Comparison of ENCODE assay signal across 8 mouse cellular contexts in the genomic region with DNA sequence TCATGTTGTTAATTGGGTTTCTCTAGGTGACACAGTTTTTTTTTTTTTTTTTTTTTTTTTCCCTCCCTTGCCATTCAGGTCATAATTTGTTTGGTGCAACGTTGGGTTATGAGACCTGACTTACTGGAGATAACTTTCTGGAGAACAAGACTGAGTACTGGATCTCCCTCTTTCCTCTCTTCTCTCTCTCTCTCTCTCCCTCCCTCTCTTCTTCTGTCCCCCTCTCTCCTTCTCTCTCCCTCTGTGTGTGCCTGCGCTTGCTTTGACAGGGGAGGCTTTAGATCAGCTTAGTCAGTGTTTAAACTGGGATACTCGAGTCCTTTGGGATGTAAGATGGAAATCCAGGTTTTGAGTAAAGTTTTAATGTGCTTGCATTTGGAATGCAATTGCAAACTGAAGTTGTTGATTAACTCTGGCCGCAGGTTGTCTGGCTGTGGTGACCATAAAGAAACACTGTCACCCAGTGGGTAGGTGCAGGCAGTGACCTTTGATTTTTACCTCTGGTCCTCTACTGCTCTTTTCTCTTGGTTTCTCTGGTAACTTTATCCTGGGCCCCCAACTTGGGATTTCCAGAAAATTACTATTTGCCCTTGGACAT. TPM values are rescaled to one million over a fixed set of nuclear protein-coding genes. Genes with fewer than 3 reads are reported as not detected.
DNase-seq lines count a peak whose midpoint lies in the region; ATAC-seq lines count a peak whose summit lies in the region.

No protein-coding gene starts in this region.

- H3K36me3 ChIP-seq in forebrain, embryonic 14.5 days (ENCODE audit: control insufficient read depth, insufficient read depth, low read length): no peaks in the 10 kb centered on the region; the same call in 1 of the 2 replicates
- H3K36me3 ChIP-seq in neural tube, embryonic 14.5 days (ENCODE audit: control insufficient read depth, insufficient read depth, low read length): no peaks in the 10 kb centered on the region

- H3K4me3 ChIP-seq in forebrain, embryonic 14.5 days (ENCODE audit: low read depth, low read length): peak overlapping the region; percentile 91
- H3K4me3 ChIP-seq in neural tube, embryonic 14.5 days (ENCODE audit: low read depth, low read length): peak overlapping the region; percentile 92

- 36% methylated on average over 4 of the region's 4 CpGs for WGBS in forebrain, embryonic 14.5 days
- 33% methylated on average over 4 of the region's 4 CpGs for WGBS in neural tube, embryonic 14.5 days

- no peaks in the 10 kb centered on the region for H3K9me3 ChIP-seq in forebrain, embryonic 14.5 days (replicated peaks; ENCODE audit: control insufficient read depth, low read length)
- H3K9me3 ChIP-seq in neural tube, embryonic 14.5 days (ENCODE audit: control insufficient read depth, low read length): no peaks in the 10 kb centered on the region

- H3K4me1 ChIP-seq in forebrain, embryonic 14.5 days (ENCODE audit: control insufficient read depth, insufficient read depth, low read length): peaks cover 9% of the 10 kb centered on the region; the same call in 1 of the 2 replicates
- H3K4me1 ChIP-seq in neural tube, embryonic 14.5 days (ENCODE audit: control insufficient read depth, insufficient read depth, low read length): peaks cover 31% of the 10 kb centered on the region

- no peaks in the 10 kb centered on the region for H3K27me3 ChIP-seq in forebrain, embryonic 14.5 days (replicated peaks; ENCODE audit: control insufficient read depth, insufficient read depth, low read length)
- H3K27me3 ChIP-seq in neural tube, embryonic 14.5 days (ENCODE audit: control insufficient read depth, insufficient read depth, low read length): no peaks in the 10 kb centered on the region

- ATAC-seq in forebrain, embryonic 14.5 days: no peak
- ATAC-seq in neural tube, embryonic 14.5 days (ENCODE audit: low read depth): no peak

- peak overlapping the region; percentile 86 for H3K4me2 ChIP-seq in forebrain, embryonic 14.5 days (ENCODE audit: low read length)
- H3K4me2 ChIP-seq in neural tube, embryonic 14.5 days (ENCODE audit: low read depth, low read length): peak overlapping the region; percentile 90

- DNase-seq in kidney, adult 11 months: peak; percentile 78
- no peak for DNase-seq in kidney, postnatal 10 days
- DNase-seq in forebrain, embryonic 14.5 days (ENCODE audit: low spot score): no peak
- DNase-seq in kidney, postnatal 36 days: peak; percentile 62 to 81
- DNase-seq in ovary, postnatal 14 days (ENCODE audit: low spot score): no peak
- no peak for DNase-seq in embryo, embryonic 10.5 days (ENCODE audit: low spot score)
- no peak for DNase-seq in layer of hippocampus, postnatal 36 days

- H3K9ac ChIP-seq in forebrain, embryonic 14.5 days (ENCODE audit: low read length): peak overlapping the region; percentile 92; the same call in 1 of the 2 replicates
- H3K9ac ChIP-seq in neural tube, embryonic 14.5 days (replicated peaks; ENCODE audit: low read depth, low read length): 0 out of 2 replicates have a peak overlapping the region, but pooled peaks have one; percentile 90

- H3K27ac ChIP-seq in forebrain, embryonic 14.5 days (ENCODE audit: low read depth, low read length): no peak overlapping the region
- no peak overlapping the region for H3K27ac ChIP-seq in neural tube, embryonic 14.5 days (ENCODE audit: low read depth, low read length)

RNA-seq across cellular contexts. Expression of a gene that starts 1.7 kb away (rescaled TPM):
- polyA plus RNA-seq in forebrain, embryonic 14.5 days (2014; fragmentation: Nextera tagmentation; extraction: Ambion mirVana): 10.4 and 13.6 TPM in 2 replicates
- 20.2 and 22.0 TPM in 2 replicates for polyA plus RNA-seq in neural tube, embryonic 14.5 days (2014; fragmentation: Nextera tagmentation; extraction: Ambion mirVana)
- total RNA-seq in layer of hippocampus, postnatal 36 days (2021): 100 to 1,000 TPM; 448 to 494 TPM

RNA-seq across cellular contexts. Expression of a gene that starts 24.5 kb away (rescaled TPM):
- polyA plus RNA-seq in forebrain, embryonic 14.5 days (2014; fragmentation: Nextera tagmentation; extraction: Ambion mirVana): 4.8 and 5.8 TPM in 2 replicates
- 13.7 and 16.6 TPM in 2 replicates for polyA plus RNA-seq in neural tube, embryonic 14.5 days (2014; fragmentation: Nextera tagmentation; extraction: Ambion mirVana)
- total RNA-seq in layer of hippocampus, postnatal 36 days (2021): 10 to 100 TPM; 17.5 to 17.7 TPM

RNA-seq across cellular contexts. Expression of a gene that starts 31.6 kb away (rescaled TPM):
- not detected in 2 replicates for polyA plus RNA-seq in forebrain, embryonic 14.5 days (2014; fragmentation: Nextera tagmentation; extraction: Ambion mirVana)
- polyA plus RNA-seq in neural tube, embryonic 14.5 days (2014; fragmentation: Nextera tagmentation; extraction: Ambion mirVana): not detected in 2 replicates
- not detected for total RNA-seq in layer of hippocampus, postnatal 36 days (2021)

RNA-seq across cellular contexts. Expression of a gene that starts 39.2 kb away (rescaled TPM):
- polyA plus RNA-seq in forebrain, embryonic 14.5 days (2014; fragmentation: Nextera tagmentation; extraction: Ambion mirVana): 841 and 1,034 TPM in 2 replicates
- polyA plus RNA-seq in neural tube, embryonic 14.5 days (2014; fragmentation: Nextera tagmentation; extraction: Ambion mirVana): 743 and 801 TPM in 2 replicates
- 100 to 1,000 TPM; 174 to 193 TPM for total RNA-seq in layer of hippocampus, postnatal 36 days (2021)

RNA-seq across cellular contexts. Expression of a gene that starts 45.4 kb away (rescaled TPM):
- 0.42 TPM in 1 of 2 replicates, not detected in the other for polyA plus RNA-seq in forebrain, embryonic 14.5 days (2014; fragmentation: Nextera tagmentation; extraction: Ambion mirVana)
- 0.27 TPM in 1 of 2 replicates, not detected in the other for polyA plus RNA-seq in neural tube, embryonic 14.5 days (2014; fragmentation: Nextera tagmentation; extraction: Ambion mirVana)
- total RNA-seq in layer of hippocampus, postnatal 36 days (2021): not detected

Comparison
In these comparisons a context has a peak if more than half of its experiments do, and no peak if none do; other contexts are left out.
1. DNase-seq: peak in kidney, adult 11 months (single experiment) and kidney, postnatal 36 days (2 of 2); none in kidney, postnatal 10 days (single experiment), forebrain, embryonic 14.5 days (single experiment), ovary, postnatal 14 days (single experiment), embryo, embryonic 10.5 days (single experiment) and layer of hippocampus, postnatal 36 days (0 of 2).